Mouse (Mus musculus): Measurements from ENCODE around the gene Wdr18. TPM values are rescaled to one million over a fixed set of nuclear protein-coding genes. Genes with fewer than 3 reads are reported as not detected.

Wdr18 gene
- 46.9 and 50.3 TPM in 2 replicates for polyA plus RNA-seq (2015; fragmentation: Nextera tagmentation; extraction: Ambion mirVana)

DNA sequence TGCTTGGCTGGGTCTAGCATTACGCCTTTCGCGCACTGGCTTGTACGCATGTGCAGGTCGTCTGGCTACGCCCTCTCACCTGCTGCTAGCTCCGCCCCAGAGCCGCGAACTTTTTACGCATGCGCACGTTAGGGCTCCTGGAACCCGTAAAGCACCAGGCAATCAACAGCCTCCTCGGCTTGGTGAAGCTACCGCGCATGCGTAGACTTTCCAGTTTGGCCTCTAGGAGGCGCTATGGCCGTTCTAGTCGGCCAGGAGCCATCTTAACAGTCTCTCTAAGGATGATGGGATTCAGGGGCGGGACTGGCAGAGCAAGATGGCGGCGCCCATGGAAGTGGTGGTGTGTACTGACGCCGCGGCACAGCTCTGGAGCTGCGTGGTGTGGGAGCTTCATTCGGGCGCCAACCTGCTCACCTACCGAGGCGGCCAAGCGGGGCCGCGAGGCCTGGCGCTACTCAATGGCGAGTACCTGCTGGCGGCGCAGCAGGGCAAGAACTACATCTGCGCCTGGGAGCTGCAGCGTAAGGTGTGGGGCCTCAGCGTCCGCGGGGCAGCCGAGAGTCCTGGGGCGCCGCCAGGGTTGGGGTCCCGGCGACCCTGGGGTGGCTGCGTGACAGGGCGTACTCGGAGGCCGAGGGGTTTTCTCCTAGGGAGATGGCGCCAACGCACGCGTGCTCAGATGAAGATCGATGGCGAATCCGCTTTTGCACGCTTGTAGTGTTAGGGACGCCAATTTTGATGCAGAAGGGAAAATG is at the start of gene Wdr18:
Wdr18 (plus strand) TSS at position 306 of the 755 bp plus-strand sequence.
- Histone ChIP-seq H3K4me2 (replicated peaks; ENCODE audit: low read depth) (peak within 1 kb of the TSS; percentile 92), H3K4me3 (ENCODE audit: low read depth, low read length) (peak within 1 kb of the TSS; percentile 86), H3K4me1 (replicated peaks; ENCODE audit: control insufficient read depth, insufficient read depth) (no peaks in the 10 kb centered on the region), H3K27ac (replicated peaks) (peak within 1 kb of the TSS; percentile 53; the same call in 1 of the 2 replicates), H3K27me3 (ENCODE audit: control insufficient read depth, insufficient read depth, low read length) (no peaks in the 10 kb centered on the region), H3K9ac (ENCODE audit: low read length) (peak within 1 kb of the TSS; percentile 82), H3K36me3 (ENCODE audit: control insufficient read depth, insufficient read depth, low read length) (peaks cover 3% of the 10 kb centered on the region; the same call in 1 of the 2 replicates), H3K9me3 (ENCODE audit: control insufficient read depth, low read length) (no peaks in the 10 kb centered on the region)
- ATAC-seq (ENCODE audit: low FRiP score, low TSS enrichment), result peak; percentile 93
- TF ChIP-seq CTCF (IDR thresholded peaks at IDR 0.05; ENCODE audit: low read depth) (peak; percentile 100), EP300 (optimal IDR thresholded peaks at IDR 0.05) (no peak)
- DNase-seq (ENCODE audit: low spot score), result peak; percentile 100
- WGBS, result under 1% methylated on average over 61 of the region's 61 CpGs

DNA sequence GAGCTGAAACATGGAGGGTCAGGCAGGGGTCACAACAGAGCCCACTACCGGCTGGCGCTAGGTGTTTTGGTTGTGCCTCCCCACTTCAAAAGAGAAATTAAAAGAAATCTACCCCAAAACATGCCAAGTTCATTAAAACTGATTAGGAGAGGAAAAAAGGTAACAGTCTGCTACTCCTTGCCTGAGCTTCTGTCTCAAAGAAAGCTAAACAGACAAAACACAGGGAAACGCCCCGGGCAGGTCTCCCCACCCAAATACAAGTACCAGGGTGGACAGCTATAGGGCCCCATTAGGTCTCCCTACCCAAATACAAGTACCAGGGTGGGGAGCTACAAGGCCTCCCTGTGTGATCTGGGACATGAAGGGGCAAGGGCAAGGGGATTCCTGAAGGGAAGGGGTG is 49.4 kb upstream of the Wdr18 start, which contains the start of gene Gm26602:
Gm26602 (plus strand) TSS at position 301 of the 400 bp plus-strand sequence.
- Histone ChIP-seq H3K27me3 (ENCODE audit: control insufficient read depth, insufficient read depth, low read length) (no peaks in the 10 kb centered on the region), H3K9ac (ENCODE audit: low read length) (no peak within 1 kb of the TSS), H3K27ac (replicated peaks) (peak within 1 kb of the TSS; percentile 78; the same call in 1 of the 2 replicates), H3K4me2 (replicated peaks; ENCODE audit: low read depth) (no peak within 1 kb of the TSS), H3K4me3 (ENCODE audit: low read depth, low read length) (no peak within 1 kb of the TSS), H3K9me3 (ENCODE audit: control insufficient read depth, low read length) (no peaks in the 10 kb centered on the region), H3K4me1 (replicated peaks; ENCODE audit: control insufficient read depth, insufficient read depth) (no peaks in the 10 kb centered on the region), H3K36me3 (ENCODE audit: control insufficient read depth, insufficient read depth, low read length) (peaks cover 20% of the 10 kb centered on the region)
- no peak for ATAC-seq (ENCODE audit: low FRiP score, low TSS enrichment)
- DNase-seq (ENCODE audit: low spot score), result no peak
- no peak for TF ChIP-seq CTCF (IDR thresholded peaks at IDR 0.05; ENCODE audit: low read depth)
- TF ChIP-seq EP300 (optimal IDR thresholded peaks at IDR 0.05), result no peak
- 88% methylated on average over 4 of the region's 4 CpGs for WGBS

DNA sequence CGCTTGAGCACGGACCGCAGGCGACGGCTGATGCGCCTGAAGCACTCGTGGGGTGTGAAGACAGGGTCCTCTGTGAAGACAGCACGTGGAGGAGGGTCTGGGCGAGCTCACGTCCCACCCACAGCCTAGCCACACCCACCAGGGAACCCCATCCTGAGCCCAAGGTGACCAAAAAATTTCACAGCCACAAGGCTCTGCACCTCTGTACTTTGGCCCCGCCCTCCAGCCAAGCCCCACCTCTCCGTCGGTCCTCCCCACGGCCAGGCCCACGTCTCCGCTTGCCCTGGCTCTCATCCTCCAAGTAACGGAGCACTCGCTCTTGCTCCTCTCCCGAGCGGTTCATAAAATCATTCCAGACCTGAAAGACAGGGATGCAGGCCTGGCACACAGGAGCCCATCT is 47.5 kb upstream of the Wdr18 start:
- Histone ChIP-seq H3K4me2 (replicated peaks; ENCODE audit: low read depth) (no peak overlapping the region), H3K36me3 (ENCODE audit: control insufficient read depth, insufficient read depth, low read length) (peaks cover 9% of the 10 kb centered on the region), H3K27me3 (ENCODE audit: control insufficient read depth, insufficient read depth, low read length) (no peaks in the 10 kb centered on the region), H3K9ac (ENCODE audit: low read length) (no peak overlapping the region), H3K9me3 (ENCODE audit: control insufficient read depth, low read length) (no peaks in the 10 kb centered on the region), H3K27ac (replicated peaks) (no peak overlapping the region), H3K4me1 (replicated peaks; ENCODE audit: control insufficient read depth, insufficient read depth) (no peaks in the 10 kb centered on the region), H3K4me3 (ENCODE audit: low read depth, low read length) (no peak overlapping the region)
- no peak for DNase-seq (ENCODE audit: low spot score)
- 68% methylated on average over 20 of the region's 20 CpGs for WGBS
- ATAC-seq (ENCODE audit: low FRiP score, low TSS enrichment), result no peak
- TF ChIP-seq CTCF (IDR thresholded peaks at IDR 0.05; ENCODE audit: low read depth), result no peak

DNA sequence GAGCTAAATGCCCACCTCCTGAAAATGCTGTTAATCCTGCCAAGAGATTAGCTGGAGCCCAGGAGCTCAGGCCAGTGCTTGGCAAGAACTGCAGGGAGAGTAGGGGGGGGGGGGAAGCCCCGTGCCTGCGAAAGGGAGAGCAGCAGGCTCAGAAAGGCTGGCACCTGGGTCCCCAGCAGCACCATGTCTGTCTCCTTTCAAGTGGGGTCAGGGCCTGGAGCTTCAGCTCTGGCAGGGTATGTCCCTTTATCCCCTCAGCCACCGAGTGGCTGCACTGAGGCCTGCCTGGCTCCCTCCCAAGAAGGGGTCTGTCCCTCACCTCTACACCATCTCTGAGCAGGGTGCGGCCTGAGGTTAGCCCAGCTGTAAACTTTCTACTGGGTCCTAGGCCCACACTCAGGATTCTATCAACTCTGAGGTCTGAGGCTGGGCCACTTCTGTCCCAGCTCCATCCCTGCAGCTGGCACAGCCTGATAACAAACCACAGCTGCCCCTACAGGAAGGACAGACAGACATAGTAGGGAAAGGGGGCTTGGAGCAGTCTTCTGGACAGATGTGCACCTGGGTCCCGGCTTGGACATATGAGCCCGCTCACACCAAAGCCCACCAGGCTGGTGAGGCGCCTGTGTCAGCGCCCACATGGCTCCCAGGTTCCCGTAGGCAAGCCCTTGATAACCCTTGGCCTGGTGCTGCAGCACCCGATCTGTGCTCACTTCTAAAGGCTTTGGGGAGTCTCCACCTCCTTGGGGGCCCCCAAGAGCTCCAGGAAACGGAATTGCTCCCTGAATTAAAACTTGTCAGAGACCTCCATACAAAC is 45.6 kb upstream of the Wdr18 start:
- TF ChIP-seq EP300 (optimal IDR thresholded peaks at IDR 0.05), result no peak
- TF ChIP-seq CTCF (IDR thresholded peaks at IDR 0.05; ENCODE audit: low read depth), result no peak
- no peaks in the 10 kb centered on the region for H3K27me3 ChIP-seq (ENCODE audit: control insufficient read depth, insufficient read depth, low read length)
- peak; percentile 50 for DNase-seq (ENCODE audit: low spot score)
- peak overlapping the region; percentile 8; the same call in 1 of the 2 replicates for H3K4me3 ChIP-seq (ENCODE audit: low read depth, low read length)
- WGBS, result 62% methylated on average over 10 of the region's 11 CpGs
- H3K9me3 ChIP-seq (ENCODE audit: control insufficient read depth, low read length), result no peaks in the 10 kb centered on the region
- H3K27ac ChIP-seq (replicated peaks), result peak overlapping the region; percentile 89
- peaks cover 3% of the 10 kb centered on the region; the same call in 1 of the 2 replicates for H3K4me1 ChIP-seq (replicated peaks; ENCODE audit: control insufficient read depth, insufficient read depth)
- peaks cover 9% of the 10 kb centered on the region for H3K36me3 ChIP-seq (ENCODE audit: control insufficient read depth, insufficient read depth, low read length)
- H3K9ac ChIP-seq (ENCODE audit: low read length), result peak overlapping the region; percentile 38; the same call in 1 of the 2 replicates
- peak overlapping the region; percentile 88 for H3K4me2 ChIP-seq (replicated peaks; ENCODE audit: low read depth)
- ATAC-seq (ENCODE audit: low FRiP score, low TSS enrichment), result no peak

DNA sequence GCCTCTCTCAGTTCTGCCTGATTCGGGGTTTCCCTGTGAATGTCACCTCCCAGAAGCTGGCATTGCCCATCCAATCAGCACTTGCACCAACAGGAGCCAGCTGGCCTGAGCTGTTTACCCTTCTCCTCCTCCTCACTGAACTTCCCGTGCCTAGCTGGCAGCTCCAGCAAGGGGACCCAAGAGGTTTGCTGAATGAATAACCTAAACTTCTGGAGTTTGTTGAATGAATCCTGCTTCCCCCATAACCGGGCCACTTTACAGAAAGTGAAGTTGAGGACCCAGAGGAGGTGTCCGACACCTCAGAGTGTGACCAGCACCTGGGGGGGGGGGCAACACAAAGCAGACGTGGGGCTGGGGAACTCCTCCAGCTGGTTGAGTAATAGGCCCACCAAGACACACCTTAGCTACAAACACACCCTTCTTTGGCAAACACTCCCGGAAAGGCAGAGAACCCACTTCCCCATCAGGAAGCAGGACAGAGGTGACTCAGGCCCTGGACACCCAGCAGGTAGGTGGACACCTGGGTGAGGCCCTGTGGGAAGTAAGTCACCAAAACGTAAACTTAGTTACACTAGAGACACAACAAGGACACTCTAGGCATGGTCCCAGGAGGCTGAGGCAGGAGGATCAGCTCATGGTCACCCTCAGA is 44.9 kb upstream of the Wdr18 start:
- WGBS, result 46% methylated on average over 7 of the region's 7 CpGs
- Histone ChIP-seq H3K4me2 (replicated peaks; ENCODE audit: low read depth) (peak overlapping the region; percentile 88), H3K27ac (replicated peaks) (peak overlapping the region; percentile 89), H3K9me3 (ENCODE audit: control insufficient read depth, low read length) (no peaks in the 10 kb centered on the region), H3K27me3 (ENCODE audit: control insufficient read depth, insufficient read depth, low read length) (no peaks in the 10 kb centered on the region), H3K4me1 (replicated peaks; ENCODE audit: control insufficient read depth, insufficient read depth) (peaks cover 3% of the 10 kb centered on the region; the same call in 1 of the 2 replicates), H3K9ac (ENCODE audit: low read length) (peak overlapping the region; percentile 97), H3K4me3 (ENCODE audit: low read depth, low read length) (peak overlapping the region; percentile 8; the same call in 1 of the 2 replicates), H3K36me3 (ENCODE audit: control insufficient read depth, insufficient read depth, low read length) (peaks cover 9% of the 10 kb centered on the region)
- DNase-seq (ENCODE audit: low spot score) (peak; percentile 83), ATAC-seq (ENCODE audit: low FRiP score, low TSS enrichment) (peak; percentile 75)
- no peak for TF ChIP-seq CTCF (IDR thresholded peaks at IDR 0.05; ENCODE audit: low read depth)
- TF ChIP-seq EP300 (optimal IDR thresholded peaks at IDR 0.05), result no peak

Data from stomach, postnatal 0 days (tissue).